Mouse (Mus musculus): ENCODE measurements around the gene Aqp7.

DNA sequence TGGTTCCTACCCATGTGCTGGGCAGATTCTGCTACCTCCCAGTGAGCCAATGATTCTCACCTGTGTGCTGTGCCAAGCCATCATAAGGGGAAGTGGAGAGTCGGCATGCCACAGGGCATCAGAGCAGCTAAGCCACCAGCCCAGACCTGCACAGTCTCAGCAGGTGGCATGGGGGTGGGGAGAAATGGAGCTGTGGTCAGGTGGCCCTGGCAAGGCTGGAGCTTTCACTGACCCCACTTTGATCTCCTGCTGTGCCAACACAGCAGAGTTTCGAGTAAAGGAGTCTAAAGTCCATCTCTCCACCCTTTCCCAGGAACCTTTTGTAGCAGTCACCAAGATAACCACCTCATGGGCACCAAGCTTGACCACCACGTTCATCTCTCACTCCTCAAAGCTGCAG lies 20.1 kb downstream of the Aqp7 start:
- TF ChIP-seq CTCF (IDR thresholded peaks at IDR 0.05; ENCODE audit: low read depth) (no peak), EP300 (IDR thresholded peaks at IDR 0.05; ENCODE audit: low read depth) (no peak)

All from heart, postnatal 0 days (tissue).